Mouse (Mus musculus): Measurements from ENCODE around the gene Ren1.

- peak; percentile 94 for TF ChIP-seq CTCF (IDR thresholded peaks at IDR 0.05; ENCODE audit: insufficient read depth, low read depth, low read length)
- no peak for TF ChIP-seq POLR2A (IDR thresholded peaks at IDR 0.05; ENCODE audit: insufficient read depth, low read depth, low read length)
These were observed 3.1 kb downstream of the Ren1 start for GRCm38 (mm10) chr1:133353371-133353809.
